Mouse (Mus musculus) lung, embryonic 14.5 days (tissue): Measurements from ENCODE around the gene Rhbdd3. TPM values are rescaled to one million over a fixed set of nuclear protein-coding genes. Genes with fewer than 3 reads are reported as not detected.
A peak's percentile ranks its signal among the peaks of the same experiment; 100 is the strongest.

Experiments
- ATAC-seq: fragments of 200-750 bp; cut with Nextera tagmentation; 2 replicates; pipeline ENCODE4 v1.8.0; 2017; ENCODE audit warnings: mild to moderate bottlenecking, moderate TSS enrichment, moderate library complexity; ENCODE audit not compliant: insufficient read depth
- DNase-seq: peaks from one replicate; pipeline ENCODE4 v3.0.0-alpha.2; 2015
- H3K27ac ChIP-seq: fragments of 300-500 bp; sonication (generic); 2 replicates; pipeline ENCODE4 v1.5.1; 2014; ENCODE audit warnings: low read depth, mild to moderate bottlenecking, moderate library complexity
- H3K27me3 ChIP-seq: fragments of 300-500 bp; sonication (generic); 2 replicates; pipeline ENCODE4 v1.6.1; 2014; ENCODE audit warnings: low read length, control low read depth; ENCODE audit not compliant: insufficient read depth
- H3K36me3 ChIP-seq: fragments of 300-500 bp; sonication (generic); 2 replicates; pipeline ENCODE4 v1.6.1; 2014; ENCODE audit warnings: control low read depth; ENCODE audit not compliant: insufficient read depth
- H3K4me1 ChIP-seq: fragments of 300-500 bp; sonication (generic); 2 replicates; pipeline ENCODE4 v1.6.1; 2014; ENCODE audit warnings: antibody characterized with exemption, control low read depth; ENCODE audit not compliant: insufficient read depth
- H3K4me2 ChIP-seq: fragments of 300-500 bp; sonication (generic); 2 replicates; pipeline ENCODE4 v1.6.1; 2014; ENCODE audit warnings: mild to moderate bottlenecking
- H3K4me3 ChIP-seq: fragments of 300-500 bp; sonication (generic); 2 replicates; pipeline ENCODE4 v1.5.1; 2014; ENCODE audit warnings: low read depth, low read length
- H3K9ac ChIP-seq: fragments of 300-500 bp; sonication (generic); 2 replicates; pipeline ENCODE4 v1.6.1; 2014
- H3K9me3 ChIP-seq: fragments of 300-500 bp; sonication (generic); 2 replicates; pipeline ENCODE4 v1.6.1; 2016; ENCODE audit warnings: low read depth, low read length, control low read depth
- CTCF ChIP-seq: IDR thresholded peaks from 2 replicates; pipeline ENCODE4 v1.5.1; 2016; ENCODE audit warnings: antibody characterized with exemption, low read depth
- WGBS: fragments of 180-500 bp; shearing (Covaris S2); extraction: QIAGEN DNeasy Blood & Tissue Kit; methylation state at CpG from one replicate; pipeline ENCODE4 v1.1.7; 2014; 5-methylcytosine and 5-hydroxymethylcytosine counted together
- polyA plus RNA-seq: library from polyadenylated mRNA; unstranded; fragments of >200 nt; fragmentation: Nextera tagmentation; extraction: Ambion mirVana; gene quantifications from 2 replicates; pipeline ENCODE4 v1.2.1, GENCODE M21; 2014

Rhbdd3 gene
- polyA plus RNA-seq, 1 experiment from 2014 or later = 27.9 TPM

GRCm38 (mm10) chr11:5145600-5145999 is 46.9 kb downstream of the Rhbdd3 start:
- DNase-seq = no peak
- Histone ChIP-seq H3K27me3 (no peaks in the 10 kb centered on the region), H3K4me2 (no peak overlapping the region), H3K36me3 (no peaks in the 10 kb centered on the region), H3K27ac (no peak overlapping the region), H3K4me1 (peaks cover 20% of the 10 kb centered on the region), H3K9me3 (no peaks in the 10 kb centered on the region), H3K4me3 (no peak overlapping the region), H3K9ac (no peak overlapping the region)
- no peak for ATAC-seq
- 78% methylated on average over 3 of the region's 3 CpGs for WGBS
- no peak for TF ChIP-seq CTCF

GRCm38 (mm10) chr11:5149249-5149648 is 50.5 kb downstream of the Rhbdd3 start:
- H3K27ac ChIP-seq = no peak overlapping the region
- peaks cover 11% of the 10 kb centered on the region for H3K4me1 ChIP-seq
- H3K9ac ChIP-seq = no peak overlapping the region
- no peaks in the 10 kb centered on the region for H3K27me3 ChIP-seq
- H3K36me3 ChIP-seq = no peaks in the 10 kb centered on the region
- TF ChIP-seq CTCF = no peak
- no peak overlapping the region for H3K4me3 ChIP-seq
- H3K4me2 ChIP-seq = peak overlapping the region; percentile 21; the same call in 1 of the 2 replicates
- no peak for ATAC-seq
- peak; percentile 33 for DNase-seq
- H3K9me3 ChIP-seq = no peaks in the 10 kb centered on the region
- 13% methylated on average over 7 of the region's 7 CpGs for WGBS

- no peak overlapping the region for H3K9ac ChIP-seq
Observed at GRCm38 (mm10) chr11:5149955-5150354, 51.2 kb downstream of the Rhbdd3 start.

GRCm38 (mm10) chr11:5150416-5151246 is 51.9 kb downstream of the Rhbdd3 start:
- ATAC-seq = no peak
- Histone ChIP-seq H3K4me3 (no peak overlapping the region), H3K4me2 (peak overlapping the region; percentile 93), H3K9me3 (no peaks in the 10 kb centered on the region), H3K27me3 (no peaks in the 10 kb centered on the region), H3K9ac (peak overlapping the region; percentile 13; the same call in 1 of the 2 replicates), H3K4me1 (peaks cover 18% of the 10 kb centered on the region), H3K36me3 (no peaks in the 10 kb centered on the region), H3K27ac (no peak overlapping the region)
- DNase-seq = no peak
- WGBS = 66% methylated on average over 9 of the region's 9 CpGs
- no peak for TF ChIP-seq CTCF

More at GRCm38 (mm10) chr11:5149955-5150354, 51.2 kb downstream of the Rhbdd3 start:
- Histone ChIP-seq H3K4me2 (no peak overlapping the region), H3K4me3 (no peak overlapping the region), H3K9me3 (no peaks in the 10 kb centered on the region), H3K36me3 (no peaks in the 10 kb centered on the region), H3K27me3 (no peaks in the 10 kb centered on the region), H3K27ac (no peak overlapping the region), H3K4me1 (peaks cover 14% of the 10 kb centered on the region)
- TF ChIP-seq CTCF = no peak
- ATAC-seq (no peak), DNase-seq (no peak)
- 63% methylated on average over 9 of the region's 9 CpGs for WGBS

GRCm38 (mm10) chr11:5151247-5151630 is 52.5 kb downstream of the Rhbdd3 start:
- DNase-seq = no peak
- TF ChIP-seq CTCF = no peak
- Histone ChIP-seq H3K4me2 (peak overlapping the region; percentile 93), H3K9me3 (no peaks in the 10 kb centered on the region), H3K27ac (no peak overlapping the region), H3K27me3 (no peaks in the 10 kb centered on the region), H3K9ac (peak overlapping the region; percentile 82), H3K36me3 (no peaks in the 10 kb centered on the region), H3K4me3 (peak overlapping the region; percentile 64), H3K4me1 (peaks cover 22% of the 10 kb centered on the region)
- WGBS = 34% methylated on average over 4 of the region's 4 CpGs
- ATAC-seq = no peak

- Histone ChIP-seq H3K9ac (peak within 1 kb of the TSS; percentile 82), H3K4me2 (peak within 1 kb of the TSS; percentile 93), H3K9me3 (no peaks in the 10 kb centered on the region), H3K27me3 (no peaks in the 10 kb centered on the region), H3K4me3 (peak within 1 kb of the TSS; percentile 64), H3K36me3 (no peaks in the 10 kb centered on the region), H3K4me1 (peaks cover 22% of the 10 kb centered on the region), H3K27ac (peak within 1 kb of the TSS; percentile 52; the same call in 1 of the 2 replicates)
- DNase-seq (peak; percentile 70), ATAC-seq (peak; percentile 28; the same call in 1 of the 2 replicates)
- no peak for TF ChIP-seq CTCF
- under 1% methylated on average over 52 of the region's 53 CpGs for WGBS
Observed at GRCm38 (mm10) chr11:5151680-5152337, 53.1 kb downstream of the Rhbdd3 start, which contains the start of gene Emid1. Gene Emid1, minus strand, starts transcription at chr11:5152257.
